Mouse (Mus musculus): ENCODE results near the gene Syndig1. TPM values are rescaled to one million over a fixed set of nuclear protein-coding genes. Genes with fewer than 3 reads are reported as not detected.

Gene Syndig1
- total and polyA plus RNA-seq, 3 experiments = 0.25 to 0.39 TPM; not detected in 1

DNA sequence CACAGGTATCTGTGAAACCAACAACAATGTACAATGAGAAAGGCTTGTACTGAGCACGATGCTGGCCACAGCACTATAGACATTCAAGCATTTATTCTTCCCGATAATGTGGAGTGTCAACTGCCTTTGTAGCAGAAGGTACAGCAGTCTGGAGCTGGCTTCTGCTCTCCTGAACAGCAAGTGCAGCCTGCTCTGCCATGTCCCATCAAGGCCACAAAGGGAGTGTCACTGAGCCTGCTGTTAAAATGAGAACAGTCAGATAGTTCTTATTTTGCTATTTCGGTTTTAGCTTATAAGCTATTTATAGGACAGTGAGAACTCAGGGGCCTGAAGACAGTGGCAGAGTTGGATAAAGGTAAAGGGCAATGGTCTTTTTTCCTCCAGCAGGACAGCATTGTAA, 9.3 kb upstream of the Syndig1 start:
- Histone ChIP-seq H3K4me1 (ENCODE audit: control insufficient read depth, insufficient read depth, low read length) (no peaks in the 10 kb centered on the region; the same call in 1 of the 2 replicates), H3K79me2 (replicated peaks; ENCODE audit: control insufficient read depth, insufficient read depth, low read length) (no peaks in the 10 kb centered on the region), H3K4me3 (no peak overlapping the region), H3K27ac (no peak overlapping the region), H3K36me3 (ENCODE audit: control insufficient read depth, insufficient read depth, low read length) (no peaks in the 10 kb centered on the region), H3K9ac (ENCODE audit: low read depth, low read length) (no peak overlapping the region), H3K27me3 (ENCODE audit: control insufficient read depth, insufficient read depth, low read length) (no peaks in the 10 kb centered on the region)
- intact Hi-C loops (cut with DNase I) = no loop called here
- no peak for DNase-seq
- WGBS = 62% methylated on average over 3 of the region's 3 CpGs
- TF ChIP-seq EP300 (IDR thresholded peaks at IDR 0.05; ENCODE audit: insufficient read depth, low read depth, low read length) (no peak), POLR2A (IDR thresholded peaks at IDR 0.05; ENCODE audit: insufficient read depth, low read depth, low read length) (no peak), CTCF (IDR thresholded peaks at IDR 0.05) (no peak)

DNA sequence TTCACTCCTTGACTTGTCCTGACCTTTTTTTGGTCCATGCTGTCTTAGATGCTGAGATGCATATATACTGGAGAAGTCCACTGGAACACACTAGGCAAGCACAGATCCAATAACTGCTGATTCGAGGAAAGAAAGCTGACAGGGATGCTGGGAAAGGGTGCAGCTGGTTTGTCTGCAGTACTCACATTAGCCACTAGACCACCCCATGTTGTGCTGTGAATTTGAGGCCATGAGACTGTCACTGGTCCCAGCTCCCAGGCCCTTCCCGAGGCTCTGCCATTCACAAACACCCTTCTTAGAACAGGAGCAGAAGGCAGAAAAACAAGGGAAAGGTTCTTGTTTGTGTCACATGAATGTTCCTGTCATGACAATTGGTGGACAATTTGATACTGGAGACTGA, 8.8 kb upstream of the Syndig1 start:
- H3K27me3 ChIP-seq (ENCODE audit: control insufficient read depth, insufficient read depth, low read length) = no peaks in the 10 kb centered on the region

DNA sequence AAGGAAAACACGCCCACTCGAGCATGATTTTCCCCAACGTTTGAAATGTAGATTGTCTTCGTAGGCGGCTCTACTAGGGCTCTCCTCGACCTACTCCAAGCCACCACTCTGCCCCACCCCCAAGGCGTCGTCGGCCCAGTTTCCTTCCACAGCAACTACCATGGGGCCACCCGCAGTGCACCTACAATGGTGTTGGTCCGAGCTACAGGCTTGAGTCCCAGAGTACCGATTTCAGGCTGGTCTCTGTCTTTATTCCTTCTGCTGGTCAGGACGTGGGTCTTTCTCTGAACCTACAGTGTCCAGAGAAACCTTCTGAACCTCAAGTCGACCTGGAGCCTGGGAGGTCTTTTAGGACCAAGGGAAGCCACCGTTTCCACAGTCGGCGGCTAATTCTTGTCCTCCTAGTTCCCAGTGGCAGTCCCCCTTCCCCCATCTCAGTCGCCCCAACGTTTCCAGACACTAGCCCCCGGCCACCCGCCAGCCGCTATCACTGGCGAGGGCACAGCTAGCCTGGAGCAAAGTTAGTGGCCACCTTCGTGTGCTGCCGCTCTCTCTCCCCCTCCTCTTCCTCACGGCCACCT, 1.0 kb downstream of the Syndig1 start:
- no peak overlapping the region for H3K27ac ChIP-seq
- no peak overlapping the region for H3K9ac ChIP-seq (ENCODE audit: low read depth, low read length)
- 9% methylated on average over 26 of the region's 26 CpGs for WGBS
- no peak for TF ChIP-seq CTCF (IDR thresholded peaks at IDR 0.05)
- TF ChIP-seq EP300 (IDR thresholded peaks at IDR 0.05; ENCODE audit: insufficient read depth, low read depth, low read length) = no peak
- no peak for TF ChIP-seq POLR2A (IDR thresholded peaks at IDR 0.05; ENCODE audit: insufficient read depth, low read depth, low read length)
- H3K4me1 ChIP-seq (ENCODE audit: control insufficient read depth, insufficient read depth, low read length) = no peaks in the 10 kb centered on the region
- H3K79me2 ChIP-seq (replicated peaks; ENCODE audit: control insufficient read depth, insufficient read depth, low read length) = no peaks in the 10 kb centered on the region
- intact Hi-C loops (cut with DNase I) = no loop called here
- no peak for DNase-seq
- H3K36me3 ChIP-seq (ENCODE audit: control insufficient read depth, insufficient read depth, low read length) = no peaks in the 10 kb centered on the region
- H3K27me3 ChIP-seq (ENCODE audit: control insufficient read depth, insufficient read depth, low read length) = peaks cover 9% of the 10 kb centered on the region; the same call in 1 of the 2 replicates
- H3K4me3 ChIP-seq = peak overlapping the region; percentile 14; the same call in 1 of the 2 replicates

More for the DNA sequence above, 8.8 kb upstream of the Syndig1 start:
- Histone ChIP-seq H3K79me2 (replicated peaks; ENCODE audit: control insufficient read depth, insufficient read depth, low read length) (no peaks in the 10 kb centered on the region), H3K36me3 (ENCODE audit: control insufficient read depth, insufficient read depth, low read length) (no peaks in the 10 kb centered on the region), H3K4me1 (ENCODE audit: control insufficient read depth, insufficient read depth, low read length) (no peaks in the 10 kb centered on the region; the same call in 1 of the 2 replicates), H3K9ac (ENCODE audit: low read depth, low read length) (no peak overlapping the region), H3K27ac (no peak overlapping the region), H3K4me3 (no peak overlapping the region)
- TF ChIP-seq CTCF (IDR thresholded peaks at IDR 0.05) (no peak), EP300 (IDR thresholded peaks at IDR 0.05; ENCODE audit: insufficient read depth, low read depth, low read length) (no peak), POLR2A (IDR thresholded peaks at IDR 0.05; ENCODE audit: insufficient read depth, low read depth, low read length) (no peak)
- 38% methylated on average over 2 of the region's 2 CpGs for WGBS
- intact Hi-C loops (cut with DNase I) = no loop called here
- no peak for DNase-seq

DNA sequence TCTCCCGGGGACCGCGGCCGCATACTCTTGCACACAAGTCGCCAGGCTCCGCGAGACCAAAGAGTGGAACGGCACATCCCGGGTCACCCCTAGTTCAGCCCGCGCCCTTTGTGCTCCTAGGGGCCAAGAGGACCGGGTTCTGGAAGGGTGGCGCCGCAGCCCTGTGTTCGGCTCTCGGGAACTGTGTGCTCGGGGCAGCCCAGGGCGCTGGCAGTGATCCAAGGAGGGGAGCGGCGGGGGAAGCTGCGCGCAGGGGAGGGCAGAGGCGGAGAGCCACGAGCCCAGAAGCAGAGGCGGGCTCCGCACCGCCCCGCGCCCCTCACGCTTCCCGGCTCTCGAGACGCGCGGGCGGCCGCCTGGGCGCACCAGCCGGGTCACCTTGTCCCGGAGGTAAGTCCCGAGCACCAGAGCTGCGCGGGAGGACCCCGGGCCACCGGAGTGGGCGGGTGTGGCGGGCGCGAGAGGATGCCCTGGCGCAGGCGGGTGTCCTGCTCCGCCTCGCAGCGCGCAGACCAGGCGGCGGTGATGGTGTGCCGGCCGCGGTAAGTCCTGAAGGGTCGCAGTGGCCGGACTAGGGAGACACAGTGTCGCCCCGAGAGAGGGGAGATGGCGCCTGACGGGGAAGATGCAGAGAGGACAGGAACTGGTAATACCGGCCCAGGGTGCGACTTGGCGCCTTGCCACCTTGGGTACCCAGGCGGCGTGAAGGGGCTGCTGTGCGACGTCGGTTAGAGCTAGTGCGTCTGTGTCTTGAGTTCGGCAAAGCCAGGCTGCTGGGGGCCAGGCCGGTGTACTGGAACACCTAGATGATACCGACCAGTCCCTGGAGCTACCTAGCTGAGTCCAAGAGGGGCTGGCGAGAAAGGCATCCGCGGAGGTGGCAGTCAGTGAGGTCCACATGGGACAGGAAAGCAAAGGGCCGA, 1.8 kb downstream of the Syndig1 start, which contains the start of gene C530025M09Rik:
TSS of gene C530025M09Rik (minus strand) at position 678 of the 923 bp plus-strand sequence.
- Histone ChIP-seq H3K27me3 (ENCODE audit: control insufficient read depth, insufficient read depth, low read length) (peaks cover 9% of the 10 kb centered on the region; the same call in 1 of the 2 replicates), H3K36me3 (ENCODE audit: control insufficient read depth, insufficient read depth, low read length) (no peaks in the 10 kb centered on the region), H3K4me1 (ENCODE audit: control insufficient read depth, insufficient read depth, low read length) (no peaks in the 10 kb centered on the region), H3K4me3 (peak within 1 kb of the TSS; percentile 14; the same call in 1 of the 2 replicates), H3K79me2 (replicated peaks; ENCODE audit: control insufficient read depth, insufficient read depth, low read length) (no peaks in the 10 kb centered on the region), H3K27ac (no peak within 1 kb of the TSS), H3K9ac (ENCODE audit: low read depth, low read length) (no peak within 1 kb of the TSS)
- DNase-seq = peak; percentile 6 to 22
- WGBS = under 1% methylated on average over 82 of the region's 82 CpGs
- intact Hi-C loops (cut with DNase I) = no loop called here
- TF ChIP-seq CTCF (IDR thresholded peaks at IDR 0.05) (no peak), EP300 (IDR thresholded peaks at IDR 0.05; ENCODE audit: insufficient read depth, low read depth, low read length) (no peak), POLR2A (IDR thresholded peaks at IDR 0.05; ENCODE audit: insufficient read depth, low read depth, low read length) (no peak)

DNA sequence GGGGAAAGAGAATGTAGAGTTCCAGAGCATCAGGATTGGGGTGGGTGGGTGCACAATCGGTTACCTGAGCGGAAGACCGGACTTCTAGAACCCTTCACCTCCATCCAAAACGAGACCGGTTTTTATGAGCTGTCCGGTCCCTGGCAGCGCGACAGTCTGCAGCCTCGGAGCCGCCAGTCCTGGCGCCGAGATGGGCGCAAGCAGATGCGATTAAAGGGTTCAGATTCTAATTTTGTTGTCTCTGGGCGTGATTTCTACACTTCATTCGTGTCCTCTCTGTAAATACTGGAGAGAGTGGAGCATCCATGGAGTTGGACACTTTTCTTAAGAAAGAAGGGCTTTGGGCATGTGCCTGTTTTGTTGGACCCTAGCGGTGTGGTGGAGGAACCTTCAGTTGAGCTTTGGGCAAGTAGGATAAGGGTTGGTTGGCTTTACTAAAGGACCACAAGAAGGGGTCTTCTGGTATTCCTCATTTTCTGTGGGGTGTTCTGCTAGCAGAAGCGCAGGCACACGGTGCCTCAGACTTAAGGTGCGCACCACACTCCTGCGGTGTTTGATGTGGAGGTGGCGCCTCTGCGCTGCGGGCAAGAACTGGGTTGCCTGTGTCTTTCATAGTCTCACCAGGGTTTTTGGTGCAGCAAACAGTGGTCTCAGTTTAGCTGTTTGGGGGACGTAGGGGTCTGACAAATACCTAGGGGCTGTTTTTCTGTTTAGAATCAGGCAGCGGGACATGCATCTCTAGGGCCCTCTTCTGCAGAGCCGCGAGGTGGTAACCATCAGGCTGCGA, 2.6 kb downstream of the Syndig1 start:
- DNase-seq = no peak

More for the DNA sequence above, 2.6 kb downstream of the Syndig1 start:
- WGBS = 4% methylated on average over 29 of the region's 29 CpGs
- Histone ChIP-seq H3K9ac (ENCODE audit: low read depth, low read length) (no peak overlapping the region), H3K4me1 (ENCODE audit: control insufficient read depth, insufficient read depth, low read length) (no peaks in the 10 kb centered on the region), H3K79me2 (replicated peaks; ENCODE audit: control insufficient read depth, insufficient read depth, low read length) (no peaks in the 10 kb centered on the region), H3K27ac (no peak overlapping the region), H3K4me3 (no peak overlapping the region), H3K36me3 (ENCODE audit: control insufficient read depth, insufficient read depth, low read length) (no peaks in the 10 kb centered on the region), H3K27me3 (ENCODE audit: control insufficient read depth, insufficient read depth, low read length) (peaks cover 9% of the 10 kb centered on the region; the same call in 1 of the 2 replicates)
- no peak for TF ChIP-seq CTCF (IDR thresholded peaks at IDR 0.05)
- no peak for TF ChIP-seq EP300 (IDR thresholded peaks at IDR 0.05; ENCODE audit: insufficient read depth, low read depth, low read length)
- TF ChIP-seq POLR2A (IDR thresholded peaks at IDR 0.05; ENCODE audit: insufficient read depth, low read depth, low read length) = no peak
- intact Hi-C loops (cut with DNase I) = no loop called here

Measured in heart, adult 2 months (tissue).